Mouse (Mus musculus) limb, embryonic 13.5 days (tissue): ENCODE measurements at regions not wholly inside any gene's neighbourhood (a gene's known extent, or its start where the extent isn't known, plus 50 kb on each side); places are given as distances from the start of the nearest gene placed in this dataset.
A peak's percentile ranks its signal among the peaks of the same experiment; 100 is the strongest.

Experiments used
- ATAC-seq: fragments of 200-750 bp; cut with Nextera tagmentation; 2 replicates; pipeline ENCODE4 v1.8.0; 2017; ENCODE audit warnings: low read depth, moderate number of reproducible peaks, moderate TSS enrichment; ENCODE audit not compliant: low FRiP score
- H3K27ac ChIP-seq: fragments of 300-500 bp; sonication (generic); 2 replicates; pipeline ENCODE4 v1.5.1; 2015; ENCODE audit warnings: inconsistent platforms, mild to moderate bottlenecking, moderate library complexity
- H3K27me3 ChIP-seq: fragments of 300-500 bp; sonication (generic); 2 replicates; pipeline ENCODE4 v1.6.1; 2015; ENCODE audit warnings: mild to moderate bottlenecking, inconsistent platforms
- H3K36me3 ChIP-seq: fragments of 300-500 bp; sonication (generic); 2 replicates; pipeline ENCODE4 v1.6.1; 2015; ENCODE audit warnings: inconsistent platforms, mild to moderate bottlenecking, moderate library complexity
- H3K4me1 ChIP-seq: fragments of 300-500 bp; sonication (generic); 2 replicates; pipeline ENCODE4 v1.6.1; 2015; ENCODE audit warnings: inconsistent platforms
- H3K4me2 ChIP-seq: fragments of 300-500 bp; sonication (generic); replicated peaks from 2 replicates; pipeline ENCODE4 v1.6.1; 2015; ENCODE audit warnings: inconsistent platforms, mild to moderate bottlenecking, moderate library complexity
- H3K4me3 ChIP-seq: fragments of 300-500 bp; sonication (generic); 2 replicates; pipeline ENCODE4 v1.5.1; 2015; ENCODE audit warnings: moderate library complexity, mild to moderate bottlenecking, inconsistent platforms
- H3K9ac ChIP-seq: fragments of 300-500 bp; sonication (generic); 2 replicates; pipeline ENCODE4 v1.6.1; 2015; ENCODE audit warnings: mild to moderate bottlenecking, inconsistent platforms
- H3K9me3 ChIP-seq: fragments of 300-500 bp; sonication (generic); 2 replicates; pipeline ENCODE4 v1.6.1; 2016; ENCODE audit warnings: inconsistent platforms
- WGBS: fragments of 180-500 bp; shearing (Covaris S2); methylation state at CpG from one replicate; pipeline ENCODE4 v1.1.7; 2015; 5-methylcytosine and 5-hydroxymethylcytosine counted together

GRCm38 (mm10) chr1:57612171-57612570 lies 161.8 kb upstream of the Spats2l start:
- H3K4me2 ChIP-seq: no peak overlapping the region
- no peaks in the 10 kb centered on the region for H3K9me3 ChIP-seq
- H3K9ac ChIP-seq: no peak overlapping the region
- ATAC-seq: no peak
- H3K4me3 ChIP-seq: no peak overlapping the region
- peaks cover 19% of the 10 kb centered on the region for H3K4me1 ChIP-seq
- H3K36me3 ChIP-seq: no peaks in the 10 kb centered on the region
- H3K27ac ChIP-seq: no peak overlapping the region
- H3K27me3 ChIP-seq: no peaks in the 10 kb centered on the region
- 81% methylated on average over 4 of the region's 4 CpGs for WGBS

- peak overlapping the region; percentile 44 for H3K4me2 ChIP-seq
- no peak for ATAC-seq
Observed at GRCm38 (mm10) chr1:57612931-57613804, 160.8 kb upstream of the Spats2l start.

DNA sequence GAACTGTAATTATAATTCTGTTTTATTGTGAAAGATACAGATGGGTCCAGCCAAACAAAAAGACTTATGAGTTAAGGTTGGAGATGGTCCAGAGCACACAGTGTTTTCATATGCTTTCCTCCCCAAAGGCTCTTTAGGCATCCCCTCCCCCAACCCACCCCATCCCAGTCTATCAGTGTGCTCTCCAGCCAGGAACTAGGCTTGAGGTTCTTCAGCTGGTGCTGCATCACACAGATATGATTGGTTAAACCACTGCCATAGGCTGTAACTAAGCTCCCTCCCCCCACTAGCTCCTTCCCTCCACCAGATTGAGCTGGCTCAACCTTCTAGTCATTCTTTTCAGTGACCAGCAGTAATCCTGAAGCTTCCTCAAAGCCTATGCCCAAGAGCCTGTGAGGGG lies 158.8 kb upstream of the Spats2l start:
- Histone ChIP-seq H3K9ac (no peak overlapping the region), H3K27me3 (no peaks in the 10 kb centered on the region)

More at GRCm38 (mm10) chr1:57612931-57613804, 160.8 kb upstream of the Spats2l start:
- Histone ChIP-seq H3K4me3 (0 out of 2 replicates have a peak overlapping the region, but pooled peaks have one; percentile 5), H3K27me3 (no peaks in the 10 kb centered on the region), H3K9me3 (no peaks in the 10 kb centered on the region), H3K36me3 (no peaks in the 10 kb centered on the region), H3K4me1 (peaks cover 12% of the 10 kb centered on the region), H3K9ac (no peak overlapping the region), H3K27ac (no peak overlapping the region)
- WGBS: 23% methylated on average over 17 of the region's 17 CpGs

DNA sequence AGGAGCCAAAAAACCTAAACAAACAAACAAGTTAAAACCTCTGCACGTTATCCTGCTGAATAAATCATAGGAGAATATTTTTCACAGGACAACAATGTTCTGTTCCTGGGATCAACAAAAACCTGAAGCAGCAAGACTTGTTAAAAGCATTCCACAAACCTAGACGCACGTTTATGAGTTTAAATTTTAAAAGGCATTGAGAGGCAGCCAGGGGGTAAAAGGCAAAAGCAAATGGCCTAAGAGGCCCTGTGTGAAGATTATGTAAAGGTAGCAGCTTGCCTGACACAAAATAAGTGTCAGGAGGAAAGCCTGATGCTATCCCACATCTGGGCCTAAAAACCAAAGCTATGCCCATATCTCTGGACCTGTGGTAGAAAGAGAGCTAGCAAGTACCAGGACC lies 156.6 kb upstream of the Spats2l start:
- H3K9me3 ChIP-seq: no peaks in the 10 kb centered on the region
- H3K9ac ChIP-seq: no peak overlapping the region
- no peak for ATAC-seq
- H3K36me3 ChIP-seq: no peaks in the 10 kb centered on the region
- H3K4me1 ChIP-seq: peaks cover 6% of the 10 kb centered on the region
- 60% methylated on average over 3 of the region's 3 CpGs for WGBS
- H3K4me3 ChIP-seq: no peak overlapping the region
- H3K27ac ChIP-seq: no peak overlapping the region
- no peak overlapping the region for H3K4me2 ChIP-seq
- H3K27me3 ChIP-seq: no peaks in the 10 kb centered on the region

More for the DNA sequence above, 158.8 kb upstream of the Spats2l start:
- H3K4me1 ChIP-seq: peaks cover 6% of the 10 kb centered on the region
- no peak for ATAC-seq
- no peak overlapping the region for H3K4me3 ChIP-seq
- no peaks in the 10 kb centered on the region for H3K36me3 ChIP-seq
- no peak overlapping the region for H3K27ac ChIP-seq
- no peaks in the 10 kb centered on the region for H3K9me3 ChIP-seq
- H3K4me2 ChIP-seq: no peak overlapping the region

GRCm38 (mm10) chr1:57622561-57622960 lies 151.4 kb upstream of the Spats2l start:
- H3K4me3 ChIP-seq: no peak overlapping the region
- H3K27me3 ChIP-seq: no peaks in the 10 kb centered on the region
- ATAC-seq: no peak
- H3K9ac ChIP-seq: no peak overlapping the region
- H3K36me3 ChIP-seq: no peaks in the 10 kb centered on the region
- H3K4me1 ChIP-seq: no peaks in the 10 kb centered on the region
- no peak overlapping the region for H3K27ac ChIP-seq
- H3K4me2 ChIP-seq: no peak overlapping the region
- WGBS: 63% methylated on average over 9 of the region's 9 CpGs
- no peaks in the 10 kb centered on the region for H3K9me3 ChIP-seq

GRCm38 (mm10) chr1:57633986-57634385 lies 140.0 kb upstream of the Spats2l start:
- Histone ChIP-seq H3K9ac (no peak overlapping the region), H3K4me1 (peaks cover 3% of the 10 kb centered on the region; the same call in 1 of the 2 replicates), H3K36me3 (no peaks in the 10 kb centered on the region), H3K9me3 (no peaks in the 10 kb centered on the region), H3K4me2 (no peak overlapping the region), H3K27me3 (no peaks in the 10 kb centered on the region), H3K4me3 (no peak overlapping the region), H3K27ac (no peak overlapping the region)
- ATAC-seq: 0 out of 2 replicates have a peak, but pooled peaks have one; percentile 24
- WGBS: 56% methylated on average over 1 of the region's 1 CpGs

GRCm38 (mm10) chr1:57642131-57642530 lies 131.8 kb upstream of the Spats2l start:
- Histone ChIP-seq H3K9ac (no peak overlapping the region), H3K4me2 (no peak overlapping the region), H3K4me1 (peaks cover 3% of the 10 kb centered on the region; the same call in 1 of the 2 replicates), H3K9me3 (no peaks in the 10 kb centered on the region), H3K4me3 (no peak overlapping the region), H3K27ac (no peak overlapping the region), H3K27me3 (no peaks in the 10 kb centered on the region), H3K36me3 (no peaks in the 10 kb centered on the region)
- ATAC-seq: no peak
- WGBS: 84% methylated on average over 5 of the region's 5 CpGs

DNA sequence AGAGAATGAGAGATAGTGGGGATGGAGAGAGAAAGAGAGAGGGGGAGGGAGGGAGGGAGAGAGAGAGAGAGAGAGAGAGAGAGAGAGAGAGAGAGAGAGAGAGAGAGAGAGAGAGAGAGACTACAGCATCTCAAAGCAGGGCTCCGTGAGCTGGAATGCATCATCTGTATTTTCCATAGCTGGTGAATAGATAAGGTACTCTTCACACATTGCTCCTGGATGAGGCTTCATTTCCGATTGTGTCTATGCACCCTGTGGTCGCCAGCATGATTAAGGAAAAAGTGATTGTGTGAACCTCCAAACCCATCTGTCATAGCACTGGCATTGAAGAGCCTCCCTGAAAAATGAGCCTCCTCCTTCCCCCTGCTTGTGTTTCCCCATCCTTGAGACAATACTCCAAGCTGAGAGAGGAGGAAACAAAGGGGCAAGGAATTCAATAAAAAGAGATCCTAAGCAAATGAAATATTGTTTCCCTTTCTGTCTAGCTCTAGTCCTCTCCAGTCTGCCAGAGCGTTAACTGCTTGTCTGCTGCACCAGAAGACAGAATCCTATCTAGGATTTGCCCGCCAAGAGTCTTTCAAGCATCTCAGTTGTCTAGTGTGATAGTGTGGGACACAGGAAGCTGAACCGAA lies 130.4 kb upstream of the Spats2l start:
- H3K4me1 ChIP-seq: peaks cover under 1% of the 10 kb centered on the region; the same call in 1 of the 2 replicates
- H3K36me3 ChIP-seq: no peaks in the 10 kb centered on the region
- no peak overlapping the region for H3K27ac ChIP-seq
- no peak overlapping the region for H3K9ac ChIP-seq
- H3K27me3 ChIP-seq: no peaks in the 10 kb centered on the region
- H3K4me2 ChIP-seq: no peak overlapping the region
- ATAC-seq: no peak
- H3K9me3 ChIP-seq: no peaks in the 10 kb centered on the region
- H3K4me3 ChIP-seq: no peak overlapping the region
- WGBS: 75% methylated on average over 6 of the region's 6 CpGs

GRCm38 (mm10) chr1:57664962-57665361 lies 109.0 kb upstream of the Spats2l start:
- ATAC-seq: no peak
- WGBS: 56% methylated on average over 5 of the region's 5 CpGs
- Histone ChIP-seq H3K4me3 (no peak overlapping the region), H3K4me1 (no peaks in the 10 kb centered on the region), H3K27me3 (no peaks in the 10 kb centered on the region), H3K4me2 (no peak overlapping the region), H3K27ac (no peak overlapping the region), H3K36me3 (no peaks in the 10 kb centered on the region), H3K9me3 (0 out of 2 replicates have a peak, but pooled peaks cover 6% of the 10 kb centered on the region), H3K9ac (no peak overlapping the region)

GRCm38 (mm10) chr1:57665724-57666123 lies 108.2 kb upstream of the Spats2l start:
- Histone ChIP-seq H3K27me3 (no peaks in the 10 kb centered on the region), H3K4me1 (no peaks in the 10 kb centered on the region), H3K27ac (no peak overlapping the region), H3K9me3 (0 out of 2 replicates have a peak, but pooled peaks cover 6% of the 10 kb centered on the region), H3K9ac (no peak overlapping the region), H3K36me3 (no peaks in the 10 kb centered on the region), H3K4me2 (no peak overlapping the region), H3K4me3 (no peak overlapping the region)
- 57% methylated on average over 3 of the region's 3 CpGs for WGBS
- ATAC-seq: no peak

- no peak overlapping the region for H3K9ac ChIP-seq
- no peak for ATAC-seq
- H3K4me1 ChIP-seq: no peaks in the 10 kb centered on the region
- H3K4me3 ChIP-seq: no peak overlapping the region
- H3K27ac ChIP-seq: no peak overlapping the region
- H3K4me2 ChIP-seq: no peak overlapping the region
- H3K36me3 ChIP-seq: no peaks in the 10 kb centered on the region
- 74% methylated on average over 6 of the region's 6 CpGs for WGBS
- H3K9me3 ChIP-seq: 0 out of 2 replicates have a peak, but pooled peaks cover 6% of the 10 kb centered on the region
- H3K27me3 ChIP-seq: no peaks in the 10 kb centered on the region
Observed at GRCm38 (mm10) chr1:57666179-57666693, 107.7 kb upstream of the Spats2l start.

- Histone ChIP-seq H3K4me1 (0 out of 2 replicates have a peak, but pooled peaks cover 14% of the 10 kb centered on the region), H3K27ac (no peak overlapping the region), H3K4me3 (no peak overlapping the region), H3K9me3 (no peaks in the 10 kb centered on the region), H3K4me2 (no peak overlapping the region), H3K27me3 (no peaks in the 10 kb centered on the region), H3K36me3 (no peaks in the 10 kb centered on the region), H3K9ac (no peak overlapping the region)
- no peak for ATAC-seq
- 56% methylated on average over 2 of the region's 2 CpGs for WGBS
Observed at GRCm38 (mm10) chr1:57673415-57673814, 100.5 kb upstream of the Spats2l start.
